Mouse (Mus musculus) heart, adult 9 months (tissue): ENCODE data around the gene Tmem145.
"Not testable (repeated sequence)": the region's sequence is repeated elsewhere in the genome, so short reads cannot be mapped to it uniquely, and the experiment has no call there.

Experiments
- DNase-seq, 2 experiments: peaks; one replicate each; pipeline ENCODE4 v3.0.0; 2022; ENCODE audit warnings: low spot score in 2 of 2

Gene Tmem145

GRCm38 (mm10) chr7:25317446-25317999 is 11.6 kb downstream of the Tmem145 start:
- DNase-seq = no peak

GRCm38 (mm10) chr7:25322058-25322484 is 16.2 kb downstream of the Tmem145 start:
- no peak for DNase-seq

- DNase-seq = no peak
Observed at GRCm38 (mm10) chr7:25323219-25323618, 17.3 kb downstream of the Tmem145 start.

DNA sequence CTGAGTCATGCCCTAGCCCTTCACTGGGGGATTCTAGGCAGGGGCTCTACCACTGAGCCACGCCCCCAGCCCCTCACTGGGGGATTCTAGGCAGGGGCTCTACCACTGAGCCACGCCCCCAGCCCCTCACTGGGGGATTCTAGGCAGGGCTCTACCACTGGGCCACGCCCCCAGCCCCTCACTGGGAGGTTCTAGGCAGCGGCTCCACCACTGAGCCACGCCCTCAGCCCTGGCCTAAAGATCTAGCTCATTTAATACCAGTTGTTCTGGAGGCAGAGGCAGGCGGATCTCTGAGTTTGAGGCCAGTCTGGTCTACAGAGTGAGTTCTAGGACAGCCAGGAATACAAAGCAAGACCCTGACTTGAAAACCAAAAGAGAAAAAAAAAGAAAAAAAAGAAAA is 19.5 kb downstream of the Tmem145 start:
- DNase-seq = not testable (repeated sequence)

DNA sequence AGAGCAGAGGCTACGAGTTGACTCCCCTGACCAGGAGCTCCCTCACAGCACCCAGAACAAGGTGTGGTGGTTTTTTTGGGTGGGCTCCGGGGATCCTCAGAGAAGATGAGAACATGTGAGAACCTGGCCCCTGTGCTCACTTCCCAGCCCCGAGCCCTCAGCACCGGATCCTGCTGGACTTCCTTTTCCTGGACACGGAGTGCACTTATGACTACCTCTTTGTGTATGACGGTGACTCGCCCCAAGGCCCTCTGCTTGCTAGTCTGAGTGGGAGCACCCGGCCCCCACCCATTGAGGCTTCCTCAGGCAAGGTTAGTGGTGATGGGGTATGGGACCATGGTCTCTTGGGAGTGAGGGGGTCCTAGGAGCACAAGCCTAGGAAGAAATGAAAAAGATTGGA is 20.3 kb downstream of the Tmem145 start:
- peak; percentile 21 to 42 for DNase-seq

DNA sequence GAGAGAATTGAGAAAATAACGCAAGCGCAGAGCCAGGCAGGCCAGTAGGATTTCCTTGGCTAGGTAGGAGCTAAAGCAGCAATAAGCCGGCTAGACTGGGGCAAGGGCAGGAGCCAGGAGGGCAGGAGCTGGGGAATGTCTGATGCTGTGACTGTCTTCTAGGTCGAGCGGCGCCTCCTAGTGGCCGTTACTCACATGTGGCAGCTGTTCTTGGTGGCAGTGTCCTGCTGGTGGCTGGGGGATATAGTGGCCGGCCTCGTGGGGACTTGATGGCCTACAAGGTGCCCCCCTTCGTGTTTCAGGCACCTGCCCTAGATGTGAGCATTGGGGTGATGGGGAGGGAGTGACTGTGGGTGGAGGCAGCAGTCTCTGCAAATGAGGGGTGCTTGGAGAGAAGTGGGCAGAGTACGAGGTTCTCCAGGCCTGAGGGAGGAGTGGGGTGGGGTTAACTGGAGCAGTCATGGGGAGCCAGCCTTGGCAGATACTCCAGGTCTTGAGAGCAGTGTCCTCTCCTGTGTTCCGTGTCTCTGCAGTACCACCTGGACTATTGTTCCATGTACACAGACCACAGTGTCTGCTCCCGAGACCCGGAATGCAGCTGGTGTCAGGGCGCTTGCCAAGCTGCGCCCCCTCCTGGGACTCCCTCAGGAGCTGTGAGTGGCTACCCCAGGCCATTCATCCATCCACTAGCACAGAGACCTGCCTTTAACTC is 27.8 kb downstream of the Tmem145 start:
- DNase-seq = peak; percentile 32 to 64

GRCm38 (mm10) chr7:25334472-25334871 is 28.6 kb downstream of the Tmem145 start:
- DNase-seq = no peak

GRCm38 (mm10) chr7:25339329-25339728 is 33.4 kb downstream of the Tmem145 start:
- DNase-seq = no peak

DNA sequence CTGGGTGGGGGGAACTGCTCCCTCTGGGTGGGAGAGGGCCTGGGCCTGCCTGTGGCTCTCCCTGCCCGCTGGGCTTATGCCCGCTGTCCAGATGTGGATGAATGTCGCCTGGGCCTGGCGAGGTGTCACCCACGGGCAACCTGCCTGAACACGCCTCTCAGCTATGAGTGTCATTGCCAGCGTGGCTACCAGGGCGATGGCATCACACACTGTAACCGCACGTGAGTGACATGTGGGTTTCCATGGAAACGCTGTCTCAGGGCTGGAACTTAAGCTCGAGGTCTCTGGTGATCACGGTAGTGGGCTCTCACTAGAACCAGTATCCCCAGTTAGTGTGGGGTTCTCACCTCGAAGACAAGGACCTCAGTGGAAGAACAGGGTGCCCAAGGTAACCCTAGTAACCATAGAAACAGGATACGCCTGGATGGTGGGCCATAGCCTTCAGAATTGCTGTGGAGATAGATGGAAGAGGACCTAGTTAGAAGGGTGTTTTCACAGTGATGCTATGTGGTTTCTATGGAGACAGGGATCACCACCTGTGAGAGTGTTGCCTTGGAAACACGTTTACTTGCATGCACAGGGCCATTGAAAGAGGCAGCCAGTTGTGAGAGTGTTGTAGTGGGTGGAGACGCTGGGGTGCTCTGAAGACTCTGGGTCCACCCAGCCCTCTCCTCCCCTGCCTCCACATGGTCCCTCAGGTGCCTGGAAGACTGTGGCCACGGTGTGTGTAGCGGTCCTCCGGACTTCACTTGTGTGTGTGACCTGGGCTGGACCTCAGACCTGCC is 35.3 kb downstream of the Tmem145 start:
- no peak for DNase-seq

DNA sequence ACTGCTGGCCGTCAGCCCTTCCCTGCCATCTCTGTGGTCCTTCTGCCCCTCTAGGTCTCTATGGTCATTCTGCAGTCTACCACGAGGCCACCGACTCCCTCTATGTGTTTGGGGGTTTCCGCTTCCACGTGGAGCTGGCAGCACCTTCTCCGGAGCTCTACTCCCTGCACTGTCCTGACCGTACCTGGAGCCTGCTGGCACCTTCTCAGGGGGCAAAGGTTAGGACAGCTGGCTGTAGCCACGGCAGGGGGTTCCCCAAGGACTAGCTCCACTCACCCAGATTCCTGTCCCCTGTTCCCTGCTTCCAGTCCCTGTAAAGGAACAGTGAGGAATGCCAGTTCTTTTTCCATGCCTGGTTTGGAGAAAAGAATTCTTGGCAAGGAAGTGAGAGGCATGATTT is 43.0 kb downstream of the Tmem145 start:
- no peak for DNase-seq

GRCm38 (mm10) chr7:25358721-25359206 is 52.9 kb downstream of the Tmem145 start:
- DNase-seq = no peak

DNA sequence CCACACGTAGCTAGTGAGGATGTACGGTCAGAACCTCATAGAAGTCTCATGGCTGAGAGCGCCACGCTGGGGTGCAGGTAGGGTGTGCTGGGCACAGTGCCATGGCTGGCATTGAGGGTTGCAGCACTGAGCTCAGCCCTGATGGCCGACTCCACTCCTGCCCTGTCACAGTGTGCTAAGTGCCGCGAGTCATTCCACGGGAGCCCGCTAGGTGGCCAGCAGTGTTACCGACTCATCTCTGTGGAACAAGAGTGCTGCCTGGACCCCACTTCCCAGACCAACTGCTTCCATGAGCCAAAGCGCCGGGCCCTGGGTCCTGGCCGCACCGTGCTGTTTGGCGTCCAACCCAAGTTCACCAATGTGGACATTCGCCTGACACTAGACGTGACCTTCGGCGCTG is 57.2 kb downstream of the Tmem145 start:
- DNase-seq = no peak

DNA sequence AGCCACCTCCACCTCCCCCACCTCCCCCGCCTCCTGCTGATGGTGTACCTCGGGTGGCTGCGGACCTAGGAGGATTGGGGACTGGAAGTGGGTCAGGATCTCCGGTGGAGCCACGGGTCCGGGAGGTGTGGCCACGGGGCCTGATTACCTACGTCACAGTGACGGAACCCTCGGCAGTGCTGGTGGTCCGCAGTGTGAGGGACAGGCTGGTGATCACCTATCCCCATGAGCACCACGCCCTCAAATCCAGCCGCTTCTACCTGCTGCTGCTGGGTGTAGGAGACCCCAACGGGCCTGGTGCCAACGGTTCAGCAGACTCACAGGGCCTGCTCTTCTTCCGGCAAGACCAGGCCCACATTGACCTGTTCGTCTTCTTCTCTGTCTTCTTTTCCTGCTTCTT is 57.7 kb downstream of the Tmem145 start:
- DNase-seq = no peak
